Mouse (Mus musculus): ENCODE measurements around the gene Abtb1.
A peak's percentile ranks its signal among the peaks of the same experiment; 100 is the strongest.

The Abtb1 gene

DNA sequence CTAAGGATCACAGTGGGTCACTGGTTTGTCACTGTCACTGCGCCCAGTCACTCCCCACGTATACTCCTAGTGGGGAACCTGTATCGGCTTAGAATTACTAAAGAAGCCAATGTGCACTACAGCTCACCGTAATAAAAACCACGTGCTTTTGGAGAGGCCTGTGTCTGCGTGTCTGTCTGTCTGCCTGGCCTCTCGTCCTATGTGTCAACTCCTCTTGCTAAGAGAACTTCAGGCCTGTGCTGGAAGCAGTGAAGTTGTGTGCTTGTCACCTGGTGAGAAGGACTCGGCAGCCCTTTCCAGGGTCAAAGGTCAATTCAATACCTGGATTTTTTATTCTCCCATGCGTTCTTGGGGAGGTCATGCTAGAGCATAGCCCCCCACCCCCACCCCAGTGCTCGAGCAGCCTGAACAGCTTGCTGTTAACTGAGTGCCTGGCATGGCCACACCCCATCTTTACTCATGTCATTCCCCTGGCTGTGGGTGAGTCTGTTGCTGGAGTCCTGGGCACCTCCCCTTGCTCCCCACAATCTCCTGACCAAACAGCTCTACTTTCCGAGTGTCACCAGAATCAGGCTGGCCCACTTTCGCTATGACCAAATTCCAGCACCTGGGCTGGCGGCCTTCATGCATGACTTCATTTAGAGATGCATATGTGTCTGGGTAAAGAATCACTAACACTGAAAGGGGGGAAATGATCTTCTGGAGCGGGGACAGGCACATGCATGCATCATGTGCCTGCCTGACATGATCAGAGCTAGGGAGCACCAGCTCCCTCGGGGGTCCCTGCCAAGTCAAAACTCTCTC, 13.4 kb downstream of the Abtb1 start:
- DNase-seq (ENCODE audit: low spot score): no peak

DNA sequence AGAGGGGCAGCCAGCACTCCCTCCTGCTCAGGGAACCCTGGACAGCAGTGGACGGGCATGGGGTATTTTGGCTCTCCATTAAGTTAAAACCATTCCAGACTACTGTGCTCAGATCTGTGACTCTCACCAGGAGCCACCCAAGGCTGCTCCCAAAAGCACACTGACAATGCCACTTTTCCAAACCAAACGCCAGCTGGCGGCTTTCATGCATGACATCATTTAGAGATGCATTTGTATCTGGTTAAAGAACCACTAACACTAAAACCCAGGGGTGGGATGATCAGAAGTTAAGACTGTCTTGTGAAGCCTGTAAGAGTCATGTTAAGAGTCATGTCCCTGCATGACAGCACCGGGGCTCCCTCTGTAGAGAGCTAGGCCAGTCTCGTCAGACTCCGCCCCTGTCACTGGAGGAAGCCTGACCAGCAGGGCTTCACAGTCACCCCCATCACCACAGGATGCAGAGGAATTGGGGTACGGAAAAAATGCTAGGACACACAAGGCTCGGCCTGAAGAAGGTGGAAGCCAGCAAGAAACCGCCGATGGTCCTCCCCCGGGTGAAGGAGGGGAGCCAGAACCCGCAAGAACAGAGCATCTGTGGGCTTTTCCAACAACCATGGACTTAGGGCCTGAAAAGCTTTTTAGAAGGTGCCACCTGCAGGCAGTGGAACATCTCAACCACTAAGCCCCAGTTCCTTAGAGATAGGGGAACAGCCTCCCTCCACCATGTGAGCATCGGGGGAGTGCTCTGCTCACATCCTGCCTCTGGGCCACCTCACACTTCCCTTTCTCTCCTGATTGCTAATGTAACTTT, 14.2 kb downstream of the Abtb1 start:
- peak; percentile 46 for DNase-seq (ENCODE audit: low spot score)

DNA sequence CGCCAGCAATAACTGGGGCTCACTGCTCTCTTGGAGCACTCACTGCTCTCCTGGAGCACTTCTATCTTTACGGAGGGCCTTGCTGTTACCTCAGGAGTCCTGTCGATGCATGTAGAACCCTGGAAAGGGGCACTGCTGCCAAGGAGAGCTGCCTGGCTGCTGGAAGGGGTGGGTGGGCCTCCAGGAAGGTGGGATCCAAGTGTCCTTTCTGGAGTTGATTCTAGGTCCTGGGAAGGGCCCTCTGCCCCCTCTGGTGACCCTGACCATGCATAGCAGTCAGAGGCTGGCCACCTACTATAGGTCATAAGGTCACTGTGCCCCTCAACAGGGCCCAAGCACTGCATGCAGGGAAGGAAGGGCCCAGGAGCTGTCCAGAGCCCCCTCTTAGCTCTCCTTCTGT, 14.8 kb downstream of the Abtb1 start:
- no peak for DNase-seq (ENCODE audit: low spot score)

DNA sequence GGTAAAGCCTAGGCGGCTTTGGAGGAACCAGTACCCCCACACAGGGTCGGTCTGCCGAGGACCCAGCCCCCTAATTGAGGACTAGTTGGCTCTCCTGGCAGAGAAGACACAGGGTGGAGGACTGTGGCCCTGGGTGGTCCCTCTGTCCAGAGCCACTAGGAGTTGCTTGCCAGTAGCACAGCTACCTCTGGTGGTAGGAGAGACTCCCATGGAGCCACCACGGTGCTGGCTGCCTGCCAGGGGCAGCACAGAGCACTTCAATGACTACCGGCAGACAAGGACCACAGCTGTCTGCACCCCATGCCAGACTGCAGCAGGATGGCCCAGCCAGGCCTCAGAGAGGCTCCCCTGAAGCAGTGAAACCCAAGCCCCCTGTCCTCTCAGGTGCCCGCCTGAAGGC, 15.2 kb downstream of the Abtb1 start:
- peak; percentile 68 for DNase-seq (ENCODE audit: low spot score)

GRCm38 (mm10) chr6:88826088-88826487, 15.7 kb downstream of the Abtb1 start:
- peak; percentile 60 for DNase-seq (ENCODE audit: low spot score)

DNA sequence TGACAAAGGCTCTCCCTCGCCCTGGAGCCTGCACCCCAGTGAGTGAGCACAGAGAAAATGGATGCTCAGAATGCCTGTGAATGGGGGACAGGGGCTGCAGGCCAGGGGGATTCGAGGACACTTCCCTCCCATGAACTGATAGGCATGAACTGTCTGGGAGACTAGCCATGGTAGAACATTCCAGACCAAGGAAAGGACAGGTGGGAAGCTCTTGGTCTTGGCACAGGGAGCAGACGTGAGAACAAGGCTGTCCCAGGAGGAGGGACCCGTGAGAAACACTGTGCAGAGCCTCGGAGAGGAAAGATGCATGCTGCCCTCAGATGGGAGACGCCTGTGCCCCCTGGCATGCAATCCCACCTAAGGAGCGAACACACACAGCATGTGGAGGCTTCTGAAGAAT, 17.6 kb downstream of the Abtb1 start:
- DNase-seq (ENCODE audit: low spot score): no peak

DNA sequence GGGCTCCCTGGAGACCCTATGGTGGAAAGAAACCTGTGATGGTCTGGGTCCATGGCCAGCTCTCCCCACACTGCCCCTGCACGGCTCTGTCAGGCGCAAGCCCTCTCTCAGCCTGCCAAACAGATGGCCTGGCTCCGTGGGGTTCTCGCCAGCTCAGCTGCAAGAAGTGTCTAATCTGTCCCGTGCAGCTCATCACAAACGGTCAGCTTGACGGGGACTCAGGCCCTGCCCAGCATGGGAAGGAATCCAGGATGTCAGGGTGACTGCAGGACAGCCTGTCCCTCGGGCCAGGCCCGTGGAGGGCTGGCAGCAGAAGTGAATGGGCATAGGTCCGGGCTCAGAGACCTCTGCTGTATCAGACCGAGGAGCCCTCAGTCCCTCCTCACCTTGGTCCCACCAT, 19.9 kb downstream of the Abtb1 start:
- peak; percentile 58 for DNase-seq (ENCODE audit: low spot score)

DNA sequence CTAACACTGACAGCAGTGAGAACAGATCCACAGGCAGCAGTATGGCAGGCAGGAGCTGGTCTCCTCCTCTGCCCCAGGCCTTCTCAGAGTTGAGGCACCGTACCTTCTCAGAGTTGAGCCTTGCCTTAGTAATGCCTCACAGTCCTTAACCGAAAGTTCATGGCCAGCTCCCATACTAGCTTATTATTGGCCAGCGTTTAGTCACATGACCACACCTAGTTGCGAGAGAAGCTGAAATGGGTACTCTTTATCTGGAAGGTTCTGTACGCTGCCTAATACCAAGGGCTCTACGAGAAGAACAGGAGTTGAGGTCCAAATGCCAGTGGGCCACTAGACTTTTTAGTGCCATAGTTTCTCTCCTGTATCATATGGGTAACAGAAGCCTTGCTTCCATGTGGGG, 20.5 kb downstream of the Abtb1 start:
- no peak for DNase-seq (ENCODE audit: low spot score)

- no peak for DNase-seq (ENCODE audit: low spot score)
Observed at GRCm38 (mm10) chr6:88820853-88821252, 20.9 kb downstream of the Abtb1 start.

DNA sequence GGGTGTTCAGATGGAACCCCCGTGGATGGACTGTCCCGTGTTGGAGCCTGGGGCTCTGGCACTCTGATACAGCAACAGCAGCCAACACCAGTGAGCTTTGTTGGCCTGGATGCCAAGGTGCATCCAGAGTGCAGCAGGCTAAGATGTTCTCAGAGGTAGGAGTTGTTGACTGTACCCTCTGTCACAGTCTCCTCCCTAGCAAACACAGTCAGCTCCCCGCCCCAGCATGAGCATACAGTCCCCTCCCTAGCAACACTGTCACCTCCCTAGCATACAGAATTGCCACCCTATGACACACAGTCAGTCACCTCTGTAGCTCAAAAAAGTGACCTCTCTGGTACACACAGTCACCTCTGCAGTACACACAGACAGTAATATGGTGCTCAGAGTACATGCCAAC, 24.9 kb downstream of the Abtb1 start:
- DNase-seq (ENCODE audit: low spot score): no peak

- DNase-seq (ENCODE audit: low spot score): no peak
Observed at GRCm38 (mm10) chr6:88815489-88815888, 26.3 kb downstream of the Abtb1 start.

DNA sequence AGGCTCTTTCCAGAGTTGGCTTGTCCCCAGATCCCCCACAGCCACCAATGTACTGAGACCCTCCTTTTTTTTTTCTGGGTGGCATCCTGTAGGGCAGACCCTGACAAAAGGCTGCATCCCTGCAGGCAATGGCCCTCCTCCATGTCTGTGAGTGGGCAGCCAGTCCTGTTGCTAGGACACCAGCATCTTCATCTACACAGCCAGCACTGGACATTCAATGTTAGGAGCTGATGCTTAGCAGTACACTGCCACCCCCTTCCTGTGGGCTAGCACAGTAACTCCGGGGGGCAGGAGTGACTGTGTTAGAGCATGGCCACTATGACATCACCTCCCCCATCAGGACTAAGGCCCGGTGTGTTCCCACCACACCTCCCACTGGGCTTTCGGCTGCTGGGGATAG, 26.7 kb downstream of the Abtb1 start:
- no peak for DNase-seq (ENCODE audit: low spot score)

DNA sequence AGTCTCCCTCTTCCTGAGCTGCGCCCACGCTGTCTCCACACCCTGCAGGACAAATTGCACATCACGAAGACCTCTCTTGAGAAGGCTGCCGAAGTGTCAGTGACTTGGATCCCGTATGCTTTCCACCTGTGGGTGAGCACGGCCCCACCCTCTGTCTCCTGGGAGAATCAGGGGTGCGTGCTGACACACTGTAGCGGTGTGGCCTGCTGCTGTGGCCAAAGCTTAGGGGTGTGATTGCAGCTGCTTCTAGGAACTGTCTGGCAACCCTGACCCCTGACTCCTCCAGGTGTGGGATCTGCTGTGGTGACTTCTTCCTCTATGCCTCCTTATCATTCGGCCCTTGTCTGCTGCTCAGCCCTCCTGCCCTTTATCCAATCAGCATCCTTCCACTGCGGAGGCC, 28.0 kb downstream of the Abtb1 start:
- DNase-seq (ENCODE audit: low spot score): no peak

DNA sequence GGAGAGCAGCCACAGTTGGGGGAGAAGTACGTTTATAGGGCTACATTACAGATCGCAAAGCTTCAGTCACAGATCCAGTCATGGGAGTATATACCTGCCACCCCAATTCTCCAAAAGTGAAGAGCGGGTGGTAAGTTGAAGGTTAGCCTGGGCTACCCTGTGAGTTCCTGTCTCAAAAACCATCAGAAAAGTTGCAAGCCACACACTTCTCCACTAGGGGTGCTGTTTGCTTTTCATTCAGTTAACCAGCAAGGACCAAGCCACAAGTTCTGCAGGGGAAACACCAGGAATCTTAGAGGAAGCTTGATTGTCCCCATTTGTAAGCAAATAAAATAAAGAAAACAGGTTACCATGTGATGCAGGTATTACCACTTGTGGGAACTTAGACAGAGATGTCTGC, 28.9 kb downstream of the Abtb1 start:
- peak; percentile 73 for DNase-seq (ENCODE audit: low spot score)

DNA sequence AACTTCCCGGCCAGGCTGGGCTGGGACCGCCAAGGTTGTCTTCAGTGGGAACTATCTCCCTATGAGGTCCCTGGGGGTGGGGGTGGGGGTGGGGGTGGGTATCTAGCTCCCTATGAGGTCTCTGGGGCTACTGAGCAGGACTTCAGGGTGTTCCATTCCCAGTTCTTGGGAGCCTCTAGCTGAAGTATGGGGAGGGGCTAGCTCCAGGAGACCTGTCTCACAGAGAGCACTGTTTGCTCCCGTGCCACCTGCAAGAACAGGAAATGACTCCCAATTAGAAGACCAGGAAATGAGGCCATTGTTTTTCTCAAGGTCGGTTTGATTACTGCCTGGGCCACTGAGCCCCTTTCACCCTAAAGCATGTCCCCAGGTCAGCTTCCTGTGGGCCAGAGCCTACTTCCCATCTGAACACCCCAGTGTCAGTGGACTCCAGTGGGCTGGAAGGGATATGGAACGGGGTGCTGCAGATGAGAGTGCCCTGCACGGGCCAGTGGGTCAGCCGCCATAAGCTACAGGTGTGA, 29.8 kb downstream of the Abtb1 start:
- no peak for DNase-seq (ENCODE audit: low spot score)

DNA sequence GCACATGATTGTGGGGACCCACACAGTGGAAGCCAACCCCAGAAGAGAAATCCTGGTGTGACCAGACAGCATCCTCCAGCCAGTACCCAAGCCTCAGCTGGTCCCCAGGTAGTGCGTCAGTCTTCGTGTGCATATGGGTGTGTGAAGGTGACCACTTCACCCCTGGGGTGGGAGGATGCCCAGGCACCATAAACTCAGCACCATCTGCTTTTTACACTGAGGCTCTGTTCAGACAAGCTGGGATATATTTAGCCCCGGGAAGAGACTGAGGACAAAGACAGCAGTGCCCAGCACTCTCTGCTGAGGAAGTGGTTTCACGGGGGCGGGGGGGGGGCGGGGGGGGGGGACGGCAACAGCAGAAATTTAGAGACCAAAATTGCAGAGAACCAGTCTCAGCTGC, 30.4 kb downstream of the Abtb1 start:
- DNase-seq (ENCODE audit: low spot score): peak; percentile 55

DNA sequence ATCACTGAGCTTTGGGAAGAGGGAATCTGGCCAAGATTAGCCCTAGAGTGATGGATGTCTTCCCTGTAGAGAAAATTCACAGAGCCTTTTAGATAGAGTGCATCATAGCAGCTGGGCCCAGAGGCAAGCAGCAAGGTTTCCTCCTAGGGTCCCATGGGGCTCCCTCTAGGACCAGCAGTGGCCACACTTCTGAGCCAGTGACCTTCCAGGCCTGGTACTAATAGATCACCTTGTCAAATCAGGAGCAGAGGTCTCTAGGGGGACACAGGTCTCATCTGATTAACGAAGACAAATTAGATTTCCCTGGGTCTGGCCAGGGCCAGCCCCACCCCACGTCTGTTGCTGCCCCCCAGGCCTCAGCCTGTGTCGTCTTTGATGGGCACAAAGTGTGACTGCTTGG, 31.5 kb downstream of the Abtb1 start:
- DNase-seq (ENCODE audit: low spot score): no peak

DNA sequence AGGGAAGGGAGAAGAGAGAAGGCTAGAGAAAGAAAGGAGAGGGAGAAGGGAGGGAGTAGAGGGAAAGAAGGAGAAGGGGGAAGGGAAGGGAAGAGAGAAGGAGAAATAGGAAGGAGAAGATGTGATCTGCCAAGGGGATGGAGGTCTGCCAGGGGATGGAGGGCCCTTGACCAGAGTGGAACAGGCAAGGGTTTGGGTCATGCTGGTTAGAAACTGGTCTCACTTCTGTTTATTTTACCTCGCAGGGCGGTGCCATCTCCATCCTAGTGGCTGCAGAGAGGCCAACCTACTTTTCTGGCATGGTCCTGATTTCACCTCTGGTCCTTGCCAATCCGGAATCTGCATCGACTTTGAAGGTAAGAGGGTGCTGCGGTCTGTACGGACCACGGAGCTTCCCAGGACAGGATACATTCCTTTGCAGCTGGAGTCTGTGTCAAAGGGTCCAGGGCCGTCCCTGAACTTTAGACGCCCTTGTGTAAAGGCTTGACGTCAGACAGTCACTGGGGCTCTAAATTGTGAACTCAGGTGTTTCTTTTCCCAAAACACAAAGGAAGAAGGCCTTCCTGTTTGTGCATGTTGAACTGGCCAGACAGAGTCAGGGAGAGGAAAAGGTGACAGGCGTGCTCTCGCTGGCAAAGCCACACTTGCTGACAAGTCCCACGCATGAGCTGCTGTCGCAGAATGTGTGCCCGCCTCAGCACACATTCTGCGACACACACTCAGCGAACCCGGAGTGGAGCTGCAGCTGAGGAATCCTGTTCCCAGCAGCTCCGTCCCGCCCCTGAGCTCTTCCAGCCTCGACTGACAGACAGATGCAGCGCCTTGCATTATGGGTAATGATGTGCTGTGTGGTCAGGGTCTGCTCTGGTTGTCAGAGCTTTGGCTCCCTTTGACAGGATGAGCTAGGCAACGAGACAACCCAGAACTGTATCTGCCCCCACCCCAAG, 32.4 kb downstream of the Abtb1 start:
- no peak for DNase-seq (ENCODE audit: low spot score)

DNA sequence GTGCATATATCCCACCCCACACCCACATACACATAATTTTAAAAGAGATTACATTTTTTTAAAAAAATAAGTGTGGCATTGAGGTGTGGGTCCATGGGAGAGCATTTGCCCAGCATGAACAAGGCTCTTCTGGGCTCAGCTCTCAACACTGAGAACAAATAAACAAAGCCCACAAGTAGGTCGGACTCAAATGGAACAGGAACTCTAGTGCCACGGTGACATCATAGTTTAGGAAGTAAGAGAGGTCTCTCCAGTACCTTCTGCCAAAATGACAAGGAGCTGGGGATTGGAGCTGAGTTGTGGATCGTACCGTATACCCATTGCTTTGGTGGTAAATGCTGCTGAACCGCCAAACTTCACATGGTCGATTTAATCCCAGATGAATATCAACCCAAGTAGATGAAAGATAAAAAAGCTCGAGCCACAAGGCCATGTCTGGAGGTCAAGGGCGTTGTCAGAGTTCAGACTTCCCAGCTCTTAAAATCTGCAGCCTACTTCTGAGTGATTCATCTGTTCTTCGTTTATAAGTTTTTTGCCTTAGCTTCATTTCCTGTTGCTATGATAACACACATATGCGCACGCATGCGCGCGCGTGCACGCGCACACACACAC, 36.7 kb downstream of the Abtb1 start:
- DNase-seq (ENCODE audit: low spot score): no peak

GRCm38 (mm10) chr6:88803957-88804695, 37.7 kb downstream of the Abtb1 start:
- DNase-seq (ENCODE audit: low spot score): no peak

- no peak for DNase-seq (ENCODE audit: low spot score)
Observed at GRCm38 (mm10) chr6:88803051-88803450, 38.7 kb downstream of the Abtb1 start.

Data from layer of hippocampus, adult 11-12 months (tissue).